40 mouse cellular contexts compared by ENCODE assay signal in the genomic region with DNA sequence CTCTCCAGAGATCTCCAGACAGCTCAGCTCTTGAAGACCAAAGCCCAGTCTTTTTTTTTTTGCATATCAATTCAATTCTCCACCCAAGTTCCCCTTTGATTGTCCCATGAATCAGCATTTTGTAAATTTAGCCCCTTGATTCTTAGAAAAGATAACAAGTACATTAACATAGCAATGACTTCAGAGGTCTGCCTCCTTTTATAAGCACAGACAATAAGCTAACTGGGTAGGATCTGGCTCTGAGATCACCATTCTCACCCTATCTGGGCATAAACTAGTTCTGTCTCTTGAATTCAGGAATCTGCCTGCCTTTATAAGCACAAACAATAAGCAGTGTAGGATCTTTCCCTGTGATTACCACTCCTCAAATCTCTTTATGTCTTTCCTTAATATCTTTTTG. TPM values are rescaled to one million over a fixed set of nuclear protein-coding genes. Genes with fewer than 3 reads are reported as not detected.
"Had no signal": no experiment of that assay in that cellular context is flagged by ENCODE, and none has a peak within 500 bp of the region (broad histone marks: within the 10 kb centered on the region; RNA-seq: fewer than 3 reads in every experiment).

No protein-coding gene starts in this region.

- H3K9me3 ChIP-seq: heart, embryonic 10.5 days; heart, embryonic 12.5 days; hindbrain, embryonic 10.5 days; hindbrain, embryonic 12.5 days; intestine, embryonic 15.5 days; limb, embryonic 10.5 days; limb, embryonic 12.5 days; liver, embryonic 13.5 days had no signal

- H3K4me2 ChIP-seq: heart, embryonic 12.5 days; hindbrain, embryonic 12.5 days; hindbrain, embryonic 14.5 days; intestine, embryonic 15.5 days; limb, embryonic 12.5 days; liver, embryonic 11.5 days; liver, embryonic 13.5 days had no signal

- H3K4me1 ChIP-seq: heart, embryonic 10.5 days; heart, embryonic 12.5 days; hindbrain, embryonic 10.5 days; hindbrain, embryonic 12.5 days; intestine, embryonic 15.5 days; limb, embryonic 10.5 days; limb, embryonic 12.5 days; liver, embryonic 13.5 days had no signal

- ATAC-seq: hindbrain, embryonic 16.5 days; inflammation-experienced regulatory T-cells, adult 6 months; intestine, embryonic 15.5 days; intestine, postnatal 0 days had no signal

- H3K9ac ChIP-seq: heart, embryonic 12.5 days; hindbrain, embryonic 12.5 days; hindbrain, embryonic 14.5 days; intestine, embryonic 15.5 days; limb, embryonic 12.5 days; liver, embryonic 13.5 days had no signal

- DNase-seq: gastrocnemius, adult 2 months; gastrocnemius, postnatal 10 days; gastrocnemius, postnatal 25 days; heart, adult 18-20 months; heart, postnatal 10 days; heart, postnatal 4 days; kidney, adult 18-20 months; kidney, adult 8-10 months; kidney, postnatal 10 days; kidney, postnatal 25 days; kidney, postnatal 4 days; liver; liver, embryonic 13.5 days had no signal

- H3K27ac ChIP-seq: gastrocnemius, adult 2 months; heart, embryonic 10.5 days; hindbrain, embryonic 10.5 days; hindbrain, embryonic 12.5 days; hindbrain, embryonic 14.5 days; intestine, embryonic 15.5 days; layer of hippocampus, adult 2 months; left cerebral cortex, adult 2 months; limb, embryonic 10.5 days; limb, embryonic 12.5 days; liver, embryonic 13.5 days had no signal

- H3K4me3 ChIP-seq: gastrocnemius, adult 2 months; heart, embryonic 10.5 days; heart, embryonic 12.5 days; hindbrain, embryonic 10.5 days; hindbrain, embryonic 12.5 days; intestine, embryonic 15.5 days; layer of hippocampus, adult 2 months; left cerebral cortex, adult 2 months; limb, embryonic 10.5 days; limb, embryonic 12.5 days; liver, embryonic 13.5 days had no signal

- H3K36me3 ChIP-seq: heart, embryonic 10.5 days; heart, embryonic 12.5 days; hindbrain, embryonic 10.5 days; hindbrain, embryonic 12.5 days; intestine, embryonic 15.5 days; limb, embryonic 10.5 days; limb, embryonic 12.5 days; liver, embryonic 13.5 days had no signal

- H3K27me3 ChIP-seq: heart, embryonic 12.5 days; hindbrain, embryonic 12.5 days; intestine, embryonic 15.5 days; limb, embryonic 12.5 days; liver, embryonic 13.5 days had no signal

RNA-seq across cellular contexts. Expression of gene 1700003H04Rik, which starts 29.1 kb away (rescaled TPM):
- total RNA-seq: gastrocnemius, adult 2 months; gastrocnemius, postnatal 10 days; gastrocnemius, postnatal 25 days; gastrocnemius, postnatal 4 days; granulocyte monocyte progenitor cell, adult 5-6 weeks; heart, adult 18-20 months; heart, adult 8-10 months; heart, postnatal 10 days; heart, postnatal 25 days; heart, postnatal 4 days; layer of hippocampus, adult 2 months; layer of hippocampus, postnatal 10 days; layer of hippocampus, postnatal 25 days; left cerebral cortex, adult 2 months; left cerebral cortex, postnatal 14 days; left cerebral cortex, postnatal 36 days had no signal
- polyA plus RNA-seq: heart, embryonic 10.5 days; heart, embryonic 12.5 days; heart, embryonic 14.5 days; heart, embryonic 16.5 days; hindbrain, embryonic 10.5 days; hindbrain, embryonic 12.5 days; hindbrain, embryonic 14.5 days; hindbrain, embryonic 16.5 days; inflammation-experienced regulatory T-cells, adult 6 months; intestine, embryonic 15.5 days; intestine, postnatal 0 days; kidney, embryonic 14.5 days; kidney, embryonic 16.5 days; limb, embryonic 10.5 days; limb, embryonic 12.5 days; limb, embryonic 14.5 days; liver, embryonic 11.5 days; liver, embryonic 13.5 days had no signal
